Mouse (Mus musculus): ENCODE results near the gene Gm20388.

Gm20388 gene

DNA sequence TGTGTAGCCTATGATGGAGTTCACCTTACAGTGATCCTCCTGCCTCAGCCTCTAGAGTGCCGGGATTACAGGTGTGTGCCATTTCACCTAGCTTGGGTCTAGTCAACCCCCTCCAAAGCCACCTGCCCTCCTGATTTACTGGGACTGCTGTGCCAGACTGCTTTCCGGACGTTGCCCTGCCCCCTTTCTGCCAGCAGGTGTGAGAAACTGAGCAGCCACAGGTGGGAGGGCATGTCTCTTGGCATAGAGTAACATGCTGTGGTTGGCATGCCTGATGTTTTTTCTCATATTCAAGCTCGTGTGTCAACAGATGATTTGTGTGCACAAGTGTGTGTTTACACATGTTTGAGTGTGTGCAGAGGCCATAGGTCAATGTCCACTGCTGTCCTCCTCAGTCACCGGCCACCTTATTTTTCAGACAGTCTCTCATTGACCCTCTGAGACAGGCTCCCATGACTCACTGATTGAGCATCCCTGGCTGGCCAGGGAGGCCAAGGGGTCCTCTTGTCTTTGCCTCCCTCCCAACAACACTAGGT, 333.3 kb downstream of the Gm20388 start:
- DNase-seq (ENCODE audit: extremely low read depth, insufficient read length, low spot score) = no peak

DNA sequence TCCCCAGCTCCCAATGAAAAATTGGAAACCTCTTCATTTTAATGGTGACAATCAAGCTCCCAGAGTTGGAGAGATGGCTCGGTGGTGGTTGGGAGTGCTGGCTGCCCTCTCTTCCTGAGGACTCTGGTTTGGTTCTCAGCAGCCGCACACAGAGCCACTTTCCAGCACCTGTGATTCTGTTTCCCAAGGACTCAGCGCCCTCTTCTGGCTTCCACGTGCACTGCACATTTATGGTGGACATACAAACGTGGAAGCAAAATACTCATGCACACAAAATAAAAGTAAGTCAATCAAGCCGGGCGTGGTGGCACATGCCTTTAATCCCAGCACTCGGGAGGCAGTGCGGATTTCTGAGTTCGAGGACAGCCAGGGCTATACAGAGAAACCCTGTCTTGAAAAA, 333.9 kb downstream of the Gm20388 start:
- no peak for DNase-seq (ENCODE audit: extremely low read depth, insufficient read length, low spot score)

- DNase-seq (ENCODE audit: extremely low read depth, insufficient read length, low spot score) = no peak
These were observed 337.0 kb downstream of the Gm20388 start for GRCm38 (mm10) chr8:120247618-120248017.

GRCm38 (mm10) chr8:120248031-120248430, 337.4 kb downstream of the Gm20388 start:
- DNase-seq (ENCODE audit: extremely low read depth, insufficient read length, low spot score) = no peak

GRCm38 (mm10) chr8:120248451-120248850, 337.8 kb downstream of the Gm20388 start:
- DNase-seq (ENCODE audit: extremely low read depth, insufficient read length, low spot score) = no peak

DNA sequence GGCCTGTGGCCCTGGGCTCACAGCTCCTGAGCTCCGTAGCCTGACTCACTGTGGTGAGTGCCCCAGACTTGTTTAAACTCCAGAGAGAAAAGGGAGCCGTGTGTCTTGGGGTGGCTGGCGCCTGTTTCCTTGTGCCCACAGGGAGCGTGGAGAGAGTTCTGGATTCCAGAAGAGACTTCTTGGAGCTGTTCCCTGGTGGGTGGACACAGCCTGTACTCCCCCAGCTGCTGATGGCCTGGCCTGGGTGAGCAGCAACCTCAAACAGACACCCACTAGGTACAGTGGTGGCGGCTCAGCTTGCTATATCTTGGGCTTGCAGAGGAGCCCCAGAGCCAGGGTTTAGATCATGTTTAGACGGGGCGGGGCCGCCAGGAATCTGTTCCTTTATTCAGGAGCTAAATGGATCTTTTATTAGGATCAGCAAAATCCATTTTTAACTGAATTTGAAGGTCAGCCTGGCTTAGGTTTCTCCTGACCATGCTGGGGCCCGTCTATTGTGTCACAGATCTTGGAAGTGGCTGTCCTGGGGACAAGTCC, 339.2 kb downstream of the Gm20388 start:
- peak; percentile 36 for DNase-seq (ENCODE audit: extremely low read depth, insufficient read length, low spot score)

GRCm38 (mm10) chr8:120250750-120251410, 340.2 kb downstream of the Gm20388 start:
- no peak for DNase-seq (ENCODE audit: extremely low read depth, insufficient read length, low spot score)

- no peak for DNase-seq (ENCODE audit: extremely low read depth, insufficient read length, low spot score)
These were observed 340.9 kb downstream of the Gm20388 start for GRCm38 (mm10) chr8:120251411-120252035.

GRCm38 (mm10) chr8:120253626-120254025, 343.0 kb downstream of the Gm20388 start:
- no peak for DNase-seq (ENCODE audit: extremely low read depth, insufficient read length, low spot score)

- DNase-seq (ENCODE audit: extremely low read depth, insufficient read length, low spot score) = no peak
These were observed 344.9 kb downstream of the Gm20388 start for GRCm38 (mm10) chr8:120255406-120255987.

GRCm38 (mm10) chr8:120256958-120257357, 346.3 kb downstream of the Gm20388 start:
- no peak for DNase-seq (ENCODE audit: extremely low read depth, insufficient read length, low spot score)

- no peak for DNase-seq (ENCODE audit: extremely low read depth, insufficient read length, low spot score)
These were observed 348.6 kb downstream of the Gm20388 start for GRCm38 (mm10) chr8:120259206-120259605.

DNA sequence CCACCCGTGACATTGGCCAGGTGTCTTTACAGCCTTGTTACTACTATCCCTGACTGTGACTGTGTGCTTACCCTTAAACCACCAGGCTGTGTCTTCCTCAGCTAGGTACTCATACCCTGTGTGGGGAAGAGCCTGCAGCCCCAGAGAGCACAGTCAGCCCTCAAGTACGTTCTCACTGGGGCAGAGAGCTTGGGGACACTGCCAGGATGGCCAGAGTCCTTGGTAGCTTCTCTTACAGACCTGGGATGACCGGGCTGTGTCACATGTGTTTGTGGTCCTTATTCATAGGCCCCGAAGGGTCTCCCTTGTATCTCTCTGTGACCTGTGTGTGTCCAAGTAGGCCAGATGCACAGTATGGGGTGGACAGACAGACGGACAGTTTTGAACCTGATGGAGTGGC, 350.0 kb downstream of the Gm20388 start:
- DNase-seq (ENCODE audit: extremely low read depth, insufficient read length, low spot score) = no peak

DNA sequence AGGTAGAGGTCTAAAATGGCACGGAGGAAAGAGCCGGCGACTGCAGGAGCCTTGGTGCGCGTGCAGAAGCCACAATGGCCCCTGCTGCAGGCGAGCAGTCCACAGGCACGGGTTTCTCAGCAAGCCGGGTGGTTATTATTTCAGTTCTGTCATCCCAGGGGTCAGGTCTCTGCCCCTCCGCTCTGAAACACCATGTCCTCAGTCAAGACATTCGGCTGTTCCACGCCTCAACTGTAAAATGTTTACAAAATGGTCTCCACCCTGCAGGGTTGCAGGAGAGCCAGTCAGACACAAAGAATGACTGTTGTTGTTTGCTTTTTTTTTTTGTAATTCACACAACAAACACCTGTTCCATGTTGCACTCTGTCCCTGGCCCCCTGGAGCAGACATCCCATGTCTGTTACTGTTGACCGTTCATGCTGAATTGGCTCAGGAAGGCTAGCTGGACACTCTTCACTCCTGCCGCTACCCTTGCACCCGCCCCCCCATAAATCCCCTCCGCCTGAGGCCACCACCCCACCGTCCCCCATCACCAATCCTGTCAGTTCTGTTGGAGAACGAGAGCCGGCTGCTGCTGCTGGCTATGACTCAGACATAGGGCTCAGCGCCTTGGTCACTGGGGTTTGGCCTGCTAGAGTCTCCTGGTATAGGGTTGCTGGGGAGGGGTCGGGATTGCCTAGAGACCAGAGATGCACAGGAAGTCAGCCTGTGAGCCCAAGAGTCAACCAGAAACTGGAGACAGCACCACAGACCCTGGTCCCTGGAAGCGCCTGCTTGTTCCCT, 350.9 kb downstream of the Gm20388 start:
- no peak for DNase-seq (ENCODE audit: extremely low read depth, insufficient read length, low spot score)

DNA sequence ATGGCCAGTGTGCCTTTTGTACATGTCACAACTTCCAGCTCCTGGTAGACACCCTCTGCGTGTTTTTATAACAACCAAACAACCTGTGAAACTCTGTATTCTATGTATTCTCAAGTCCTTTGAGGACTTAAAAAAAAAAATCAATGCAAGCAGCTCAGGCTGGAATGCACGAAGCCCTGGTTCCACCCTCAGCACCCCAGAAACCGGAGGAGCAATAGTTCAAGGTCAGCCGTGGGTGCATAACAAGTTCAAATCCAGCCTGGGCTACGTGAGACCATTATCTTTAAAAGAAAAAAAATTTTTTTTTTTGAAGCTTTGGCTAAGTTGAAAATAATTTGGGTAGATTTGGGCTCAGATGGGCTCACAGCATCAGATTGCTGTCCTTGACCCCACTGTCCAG, 353.2 kb downstream of the Gm20388 start:
- DNase-seq (ENCODE audit: extremely low read depth, insufficient read length, low spot score) = no peak

GRCm38 (mm10) chr8:120264388-120264943, 353.8 kb downstream of the Gm20388 start:
- no peak for DNase-seq (ENCODE audit: extremely low read depth, insufficient read length, low spot score)

DNA sequence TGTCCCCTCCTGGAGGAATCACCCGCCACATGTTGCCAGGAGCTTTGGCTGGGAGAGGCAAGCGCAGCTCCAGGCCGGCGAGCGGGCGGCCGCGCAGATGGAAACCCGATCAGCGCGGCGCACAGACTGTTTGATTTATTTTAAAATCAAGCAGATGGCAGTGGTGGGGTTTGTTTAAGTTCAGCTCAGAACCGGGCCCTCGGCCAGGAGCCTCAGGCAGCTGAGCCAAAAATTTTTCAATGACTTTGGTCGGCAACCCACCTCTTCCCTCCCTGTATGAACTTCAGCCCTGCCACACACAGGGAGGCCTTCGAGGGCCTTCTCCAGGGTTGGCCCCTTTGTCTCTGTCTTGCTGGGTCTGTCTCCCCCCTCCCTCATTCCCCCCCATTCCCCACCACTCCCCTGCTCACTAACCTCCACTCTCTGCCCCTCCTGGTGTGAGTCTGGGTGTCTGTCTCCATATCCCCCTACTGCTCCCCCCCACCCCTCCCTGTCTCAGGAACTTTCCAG, 354.4 kb downstream of the Gm20388 start:
- peak; percentile 85 for DNase-seq (ENCODE audit: extremely low read depth, insufficient read length, low spot score)

DNA sequence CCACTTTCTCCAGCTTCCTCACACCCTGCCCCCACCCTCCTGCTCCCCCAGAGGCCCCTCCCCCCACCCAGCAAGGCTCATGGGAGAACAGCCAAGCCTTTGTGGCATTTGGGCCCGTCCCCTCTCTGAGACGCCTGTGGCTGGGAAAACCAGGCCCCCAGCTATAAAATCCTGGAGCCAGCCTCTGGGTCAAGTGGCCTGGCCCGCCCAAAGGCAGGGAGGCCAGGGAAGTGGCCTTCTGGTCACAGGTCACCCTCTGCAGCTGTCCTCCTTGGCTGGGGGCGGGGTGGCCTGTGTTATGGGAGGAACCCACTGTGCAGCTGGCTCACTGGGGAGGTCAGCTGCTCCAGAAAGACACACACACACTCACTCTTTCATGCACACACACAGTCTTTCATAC, 354.8 kb downstream of the Gm20388 start:
- DNase-seq (ENCODE audit: extremely low read depth, insufficient read length, low spot score) = peak; percentile 77

- DNase-seq (ENCODE audit: extremely low read depth, insufficient read length, low spot score) = no peak
These were observed 357.9 kb downstream of the Gm20388 start for GRCm38 (mm10) chr8:120268541-120268980.

GRCm38 (mm10) chr8:120270449-120270848, 359.8 kb downstream of the Gm20388 start:
- DNase-seq (ENCODE audit: extremely low read depth, insufficient read length, low spot score) = peak; percentile 91

Measured in 3134 (cell line).